Mouse (Mus musculus) limb, embryonic 14.5 days (tissue): Measurements from ENCODE around the gene AC124502.3. TPM values are rescaled to one million over a fixed set of nuclear protein-coding genes. Genes with fewer than 3 reads are reported as not detected.

Experiments
- ATAC-seq: fragments of 200-750 bp; cut with Nextera tagmentation; 2 replicates; pipeline ENCODE4 v1.8.0; 2017; ENCODE audit warnings: low read depth, moderate number of reproducible peaks, moderate TSS enrichment; ENCODE audit not compliant: low FRiP score
- DNase-seq: peaks from one replicate; pipeline ENCODE4 v3.0.0-alpha.2; 2015; ENCODE audit warnings: low spot score
- H3K27ac ChIP-seq: fragments of 300-500 bp; sonication (generic); replicated peaks from 2 replicates; pipeline ENCODE4 v1.5.1; 2014; ENCODE audit warnings: low read depth, mild to moderate bottlenecking, low read length, moderate library complexity, mixed read lengths
- H3K27me3 ChIP-seq: fragments of 300-500 bp; sonication (generic); 2 replicates; pipeline ENCODE4 v1.6.1; 2014; ENCODE audit warnings: low read length, mixed read lengths; ENCODE audit not compliant: control insufficient read depth, insufficient read depth
- H3K36me3 ChIP-seq: fragments of 300-500 bp; sonication (generic); 2 replicates; pipeline ENCODE4 v1.6.1; 2014; ENCODE audit warnings: mild to moderate bottlenecking, low read length, moderate library complexity, mixed read lengths; ENCODE audit not compliant: control insufficient read depth, insufficient read depth
- H3K4me1 ChIP-seq: fragments of 300-500 bp; sonication (generic); 2 replicates; pipeline ENCODE4 v1.6.1; 2014; ENCODE audit warnings: antibody characterized with exemption, low read length, mixed read lengths; ENCODE audit not compliant: control insufficient read depth, insufficient read depth
- H3K4me2 ChIP-seq: fragments of 300-500 bp; sonication (generic); replicated peaks from 2 replicates; pipeline ENCODE4 v1.6.1; 2014; ENCODE audit warnings: low read depth, mild to moderate bottlenecking, low read length, moderate library complexity; ENCODE audit not compliant: severe bottlenecking
- H3K4me3 ChIP-seq: fragments of 300-500 bp; sonication (generic); replicated peaks from 2 replicates; pipeline ENCODE4 v1.5.1; 2014; ENCODE audit warnings: low read length
- H3K9ac ChIP-seq: fragments of 300-500 bp; sonication (generic); 2 replicates; pipeline ENCODE4 v1.6.1; 2014; ENCODE audit warnings: mild to moderate bottlenecking, low read depth, low read length, moderate library complexity; ENCODE audit not compliant: severe bottlenecking
- H3K9me3 ChIP-seq: fragments of 300-500 bp; sonication (generic); 2 replicates; pipeline ENCODE4 v1.6.1; 2016; ENCODE audit warnings: low read length; ENCODE audit not compliant: control insufficient read depth
- POLR2A ChIP-seq: fragments of 200-500 bp; IDR thresholded peaks from 2 replicates; pipeline ENCODE4 v1.8.0; 2012; ENCODE audit warnings: inconsistent platforms, mild to moderate bottlenecking, moderate library complexity, borderline replicate concordance; ENCODE audit not compliant: insufficient read depth, insufficient read length; ENCODE audit errors: extremely low read depth
- WGBS: fragments of 180-500 bp; shearing (Covaris S2); extraction: QIAGEN DNeasy Blood & Tissue Kit; methylation state at CpG from one replicate; pipeline ENCODE4 v1.1.7; 2014; 5-methylcytosine and 5-hydroxymethylcytosine counted together
- polyA plus RNA-seq, 2 experiments: library from polyadenylated mRNA; depleted of rRNA in 1 of 2; stranded (reverse) in 1 of 2; unstranded in 1 of 2; fragments of >200 nt; fragmentation: Nextera tagmentation in 1 of 2; extraction: Ambion mirVana in 1 of 2; gene quantifications; 2 replicates each; pipeline versions ENCODE4 v1.2.1 to v1.2.3; 2012 to 2014

The AC124502.3 gene
- polyA plus RNA-seq, 2 experiments, result 1.7 to 2.5 TPM

- peaks cover 38% of the 10 kb centered on the region for H3K4me1 ChIP-seq
- H3K4me2 ChIP-seq, result no peak overlapping the region
- DNase-seq (no peak), ATAC-seq (no peak)
- TF ChIP-seq POLR2A, result no peak
- no peak overlapping the region for H3K9ac ChIP-seq
- 88% methylated on average over 5 of the region's 5 CpGs for WGBS
- no peaks in the 10 kb centered on the region for H3K9me3 ChIP-seq
- no peaks in the 10 kb centered on the region for H3K36me3 ChIP-seq
- H3K4me3 ChIP-seq, result no peak overlapping the region
- no peak overlapping the region for H3K27ac ChIP-seq
- no peaks in the 10 kb centered on the region for H3K27me3 ChIP-seq
Observed at GRCm38 (mm10) chr19:5062041-5062440, 23.4 kb downstream of the AC124502.3 start.

- DNase-seq (no peak), ATAC-seq (no peak)
- Histone ChIP-seq H3K9ac (no peak overlapping the region), H3K4me1 (peaks cover 42% of the 10 kb centered on the region), H3K4me2 (no peak overlapping the region), H3K9me3 (no peaks in the 10 kb centered on the region), H3K36me3 (no peaks in the 10 kb centered on the region), H3K27ac (no peak overlapping the region), H3K4me3 (no peak overlapping the region), H3K27me3 (no peaks in the 10 kb centered on the region)
- no peak for TF ChIP-seq POLR2A
- WGBS, result 43% methylated on average over 6 of the region's 6 CpGs
Observed at GRCm38 (mm10) chr19:5062446-5062845, 23.8 kb downstream of the AC124502.3 start.

- no peak for TF ChIP-seq POLR2A
- ATAC-seq, result no peak
- no peaks in the 10 kb centered on the region for H3K9me3 ChIP-seq
- peaks cover 42% of the 10 kb centered on the region for H3K4me1 ChIP-seq
- H3K4me2 ChIP-seq, result no peak overlapping the region
- no peaks in the 10 kb centered on the region for H3K36me3 ChIP-seq
- 69% methylated on average over 7 of the region's 7 CpGs for WGBS
- H3K27ac ChIP-seq, result no peak overlapping the region
- H3K9ac ChIP-seq, result no peak overlapping the region
- H3K27me3 ChIP-seq, result no peaks in the 10 kb centered on the region
- H3K4me3 ChIP-seq, result no peak overlapping the region
- DNase-seq, result no peak
Observed at GRCm38 (mm10) chr19:5065104-5065503, 26.4 kb downstream of the AC124502.3 start.

- peak overlapping the region; percentile 94 for H3K4me2 ChIP-seq
- DNase-seq (no peak), ATAC-seq (no peak)
- no peaks in the 10 kb centered on the region for H3K9me3 ChIP-seq
- H3K4me3 ChIP-seq, result peak overlapping the region; percentile 64
- peaks cover 44% of the 10 kb centered on the region for H3K4me1 ChIP-seq
- WGBS, result 4% methylated on average over 15 of the region's 15 CpGs
- H3K36me3 ChIP-seq, result no peaks in the 10 kb centered on the region
- 0 out of 2 replicates have a peak, but pooled peaks have one; percentile 6 for TF ChIP-seq POLR2A
- peak overlapping the region; percentile 87 for H3K27ac ChIP-seq
- H3K27me3 ChIP-seq, result no peaks in the 10 kb centered on the region
- peak overlapping the region; percentile 76 for H3K9ac ChIP-seq
Observed at GRCm38 (mm10) chr19:5067040-5067799, 28.5 kb downstream of the AC124502.3 start.

- Histone ChIP-seq H3K27ac (peak within 1 kb of the TSS; percentile 87), H3K4me3 (peak within 1 kb of the TSS; percentile 64), H3K27me3 (no peaks in the 10 kb centered on the region), H3K4me2 (peak within 1 kb of the TSS; percentile 94), H3K9me3 (no peaks in the 10 kb centered on the region), H3K9ac (peak within 1 kb of the TSS; percentile 76), H3K36me3 (no peaks in the 10 kb centered on the region), H3K4me1 (peaks cover 44% of the 10 kb centered on the region)
- TF ChIP-seq POLR2A, result peak; percentile 88; the same call in 1 of the 2 replicates
- WGBS, result 2% methylated on average over 34 of the region's 56 CpGs
- peak; percentile 92 for DNase-seq
- ATAC-seq, result peak; percentile 50; the same call in 1 of the 2 replicates
Observed at GRCm38 (mm10) chr19:5067867-5068569, 29.3 kb downstream of the AC124502.3 start, which contains the start of gene Cd248. Gene Cd248 (plus strand): TSS chr19:5068078.
